Mouse (Mus musculus) brown adipose tissue, adult 24 weeks (tissue): ENCODE results near the gene Srp9. TPM values are rescaled to one million over a fixed set of nuclear protein-coding genes. Genes with fewer than 3 reads are reported as not detected.
"Not testable (repeated sequence)": the region's sequence is repeated elsewhere in the genome, so short reads cannot be mapped to it uniquely, and the experiment has no call there.

Experiments
- H3K27ac ChIP-seq: fragments of 200-500 bp; replicated peaks from 2 replicates; pipeline ENCODE4 v1.5.1; 2012; ENCODE audit warnings: low read depth, mild to moderate bottlenecking, low read length
- H3K4me1 ChIP-seq: fragments of 200-500 bp; 2 replicates; pipeline ENCODE4 v1.6.1; 2012; ENCODE audit warnings: low read length, mixed read lengths; ENCODE audit not compliant: control insufficient read depth, insufficient read depth, insufficient read length
- H3K4me3 ChIP-seq: fragments of 200-500 bp; 2 replicates; pipeline ENCODE4 v1.5.1; 2012; ENCODE audit warnings: low read depth, mild to moderate bottlenecking, low read length, moderate library complexity; ENCODE audit not compliant: insufficient read depth
- polyA plus RNA-seq: library from polyadenylated mRNA; stranded (reverse); fragments of >200 nt; gene quantifications from 2 replicates; pipeline ENCODE4 v1.2.4, GENCODE M21; 2012; ENCODE audit not compliant: missing spikeins, insufficient read depth, insufficient read length

Srp9 gene
- polyA plus RNA-seq, 1 experiment = 87.3 TPM

GRCm38 (mm10) chr1:182149966-182150365 is 25.4 kb downstream of the Srp9 start:
- Histone ChIP-seq H3K4me1 (no peaks in the 10 kb centered on the region), H3K4me3 (no peak overlapping the region), H3K27ac (no peak overlapping the region)

GRCm38 (mm10) chr1:182157734-182158133 is 33.2 kb downstream of the Srp9 start:
- Histone ChIP-seq H3K4me1 (no peaks in the 10 kb centered on the region), H3K27ac (no peak overlapping the region), H3K4me3 (no peak overlapping the region)

GRCm38 (mm10) chr1:182159575-182159974 is 35.0 kb downstream of the Srp9 start:
- H3K27ac ChIP-seq = no peak overlapping the region
- H3K4me1 ChIP-seq = no peaks in the 10 kb centered on the region
- H3K4me3 ChIP-seq = no peak overlapping the region

- no peaks in the 10 kb centered on the region for H3K4me1 ChIP-seq
- no peak overlapping the region for H3K4me3 ChIP-seq
- H3K27ac ChIP-seq = no peak overlapping the region
Observed at GRCm38 (mm10) chr1:182162951-182163350, 38.4 kb downstream of the Srp9 start.

GRCm38 (mm10) chr1:182164386-182164785 is 39.8 kb downstream of the Srp9 start, which contains the start of gene Vmn1r1:
Gene Vmn1r1 (minus strand): TSS chr1:182164486.
- H3K27ac ChIP-seq = no peak within 1 kb of the TSS
- no peaks in the 10 kb centered on the region for H3K4me1 ChIP-seq
- H3K4me3 ChIP-seq = no peak within 1 kb of the TSS

- not testable (repeated sequence) for H3K4me3 ChIP-seq, H3K4me1 ChIP-seq, H3K27ac ChIP-seq
Observed at GRCm38 (mm10) chr1:182170206-182170605, 45.7 kb downstream of the Srp9 start.

- H3K4me3 ChIP-seq, H3K27ac ChIP-seq, H3K4me1 ChIP-seq: not testable (repeated sequence)
Observed at GRCm38 (mm10) chr1:182176985-182177384, 52.4 kb downstream of the Srp9 start.

GRCm38 (mm10) chr1:182181456-182182305 is 57.1 kb downstream of the Srp9 start:
- no peak overlapping the region for H3K4me3 ChIP-seq

More at GRCm38 (mm10) chr1:182181456-182182305, 57.1 kb downstream of the Srp9 start:
- Histone ChIP-seq H3K27ac (no peak overlapping the region), H3K4me1 (no peaks in the 10 kb centered on the region)

Other genes with a start within 250 kb of the Srp9 start
- gene Enah, start 104.7 kb upstream of the Srp9 start, polyA plus RNA-seq = 5.5 and 8.0 TPM in 2 replicates
- not detected in 2 replicates for gene Vmn1r1, start 39.7 kb downstream of the Srp9 start, polyA plus RNA-seq
- 48.7 and 52.0 TPM in 2 replicates for gene Degs1, start 158.1 kb downstream of the Srp9 start, polyA plus RNA-seq
- gene Fbxo28, start 216.9 kb downstream of the Srp9 start, polyA plus RNA-seq = 8.7 and 11.6 TPM in 2 replicates